Mouse (Mus musculus): ENCODE data around the gene Stt3a.

Stt3a gene

GRCm38 (mm10) chr9:36767203-36768143 is at the start of gene Stt3a:
Gene Stt3a (minus strand): TSS chr9:36767679.
- peak; percentile 99 for DNase-seq

DNA sequence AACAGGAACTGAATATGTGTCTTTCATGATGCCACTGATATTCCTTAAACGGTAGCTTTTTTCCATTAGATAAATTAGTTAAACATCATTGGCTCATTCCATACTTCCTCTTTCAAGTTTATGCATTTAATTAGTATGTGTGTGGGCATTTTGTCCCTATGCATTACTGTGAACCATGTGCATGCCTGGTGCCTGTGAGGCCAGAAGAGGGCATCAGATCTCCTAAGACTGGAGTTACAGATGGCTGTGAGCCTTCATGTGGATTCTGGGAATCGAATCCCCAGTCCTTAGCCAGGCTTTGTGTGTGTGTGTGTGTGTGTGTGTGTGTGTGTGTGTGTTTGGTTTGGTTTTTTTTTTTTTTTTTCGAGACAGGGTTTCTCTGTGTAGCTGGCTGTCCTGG is 47.0 kb upstream of the Stt3a start:
- no peak for DNase-seq

- no peak for DNase-seq
Measured at GRCm38 (mm10) chr9:36808126-36808785, 40.8 kb upstream of the Stt3a start.

DNA sequence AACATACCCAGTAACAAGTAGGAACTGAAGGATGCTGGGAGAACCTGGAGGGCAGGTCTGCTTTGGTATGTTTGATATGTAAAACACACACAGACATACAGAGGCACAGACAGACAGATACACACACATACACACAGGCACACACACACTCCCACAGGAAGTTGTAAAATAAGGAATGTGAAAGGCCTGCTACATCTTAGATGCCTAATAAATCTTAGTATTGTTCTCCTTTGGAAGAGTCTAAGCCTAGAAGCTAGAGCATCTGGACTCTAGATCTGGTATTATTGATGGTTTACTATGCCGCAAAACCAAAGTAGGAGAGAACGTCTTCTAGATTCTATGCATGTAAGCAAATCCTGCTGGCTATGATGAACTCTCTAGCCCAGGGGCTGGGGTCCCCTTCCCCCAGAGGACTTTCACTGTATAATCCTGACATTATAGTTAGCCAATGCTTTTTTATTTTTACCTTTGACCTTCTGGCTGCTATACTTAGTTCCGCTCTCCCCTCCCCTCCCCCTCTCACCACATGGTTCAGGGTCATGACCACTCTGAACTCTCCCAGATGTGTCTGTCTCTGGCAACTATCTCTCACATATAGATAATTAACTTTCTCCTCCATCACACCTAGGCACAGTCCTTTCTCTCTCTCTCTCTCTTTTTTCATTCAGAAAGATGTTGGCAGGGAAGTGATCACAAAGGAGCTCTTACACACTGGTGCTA is 37.9 kb upstream of the Stt3a start:
- DNase-seq = no peak

DNA sequence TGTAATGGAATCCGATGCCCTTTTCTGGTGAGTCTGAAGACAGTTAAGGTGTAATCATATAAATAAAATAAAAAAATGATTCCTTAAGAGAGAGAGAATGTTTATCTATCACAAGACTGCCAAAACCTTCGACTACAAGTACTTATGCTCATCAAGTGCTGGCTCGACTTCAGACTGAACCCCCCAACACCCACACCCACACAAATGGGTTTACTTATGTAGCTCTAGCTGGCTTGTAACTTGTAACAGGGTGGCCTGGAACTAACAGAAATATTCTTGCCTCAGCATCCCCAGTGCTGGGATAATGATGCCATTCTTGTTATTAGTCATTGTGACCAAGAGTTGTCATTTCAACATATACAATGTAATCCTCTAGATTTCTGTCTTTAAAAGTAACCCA is 36.4 kb upstream of the Stt3a start:
- no peak for DNase-seq

- DNase-seq = no peak
Measured at GRCm38 (mm10) chr9:36803386-36803785, 35.9 kb upstream of the Stt3a start.

DNA sequence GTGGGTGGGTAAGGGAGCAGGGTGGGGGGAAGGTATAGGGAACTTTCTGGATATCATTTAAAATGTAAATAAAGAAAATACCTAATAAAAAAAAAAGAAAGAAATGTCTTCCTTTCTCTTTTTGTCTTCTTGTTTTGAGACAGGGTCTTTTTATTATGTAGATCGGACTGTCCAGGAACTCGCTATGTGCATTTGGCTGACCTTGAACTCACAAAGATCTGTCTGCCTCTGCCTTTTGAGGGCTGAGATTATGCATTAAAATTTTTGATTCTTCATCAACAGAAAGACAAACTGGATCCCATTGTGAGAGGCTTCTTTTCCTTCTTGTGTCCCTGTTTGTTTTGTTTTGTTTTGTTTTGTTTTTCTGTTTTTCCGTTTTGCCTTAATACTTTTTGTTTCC is 35.5 kb upstream of the Stt3a start:
- no peak for DNase-seq

DNA sequence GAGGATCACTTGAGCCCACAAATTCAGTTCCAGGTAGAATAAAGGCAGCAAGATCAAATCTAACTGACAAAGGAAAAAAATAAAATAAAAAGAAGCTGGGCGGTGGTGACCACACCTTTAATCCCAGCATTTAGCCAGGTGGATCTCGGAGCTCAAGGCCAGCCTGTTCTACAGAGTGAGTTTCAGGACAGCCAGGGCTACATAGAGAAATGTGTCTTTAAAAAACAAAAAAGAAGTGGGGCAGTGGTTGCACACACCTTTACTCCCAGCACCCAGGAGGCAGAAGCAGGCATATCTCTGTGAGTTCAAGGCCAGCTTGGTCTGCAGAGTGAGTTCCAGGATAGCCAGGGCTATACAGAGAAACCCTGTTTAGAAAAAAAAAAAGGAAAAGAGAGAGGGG is 34.5 kb upstream of the Stt3a start:
- DNase-seq = no peak

GRCm38 (mm10) chr9:36796781-36797555 is 29.5 kb upstream of the Stt3a start, which contains the start of gene Ei24:
Gene Ei24 (minus strand): TSS chr9:36797393.
- peak; percentile 95 to 97 for DNase-seq

GRCm38 (mm10) chr9:36796224-36796623 is 28.7 kb upstream of the Stt3a start:
- no peak for DNase-seq

DNA sequence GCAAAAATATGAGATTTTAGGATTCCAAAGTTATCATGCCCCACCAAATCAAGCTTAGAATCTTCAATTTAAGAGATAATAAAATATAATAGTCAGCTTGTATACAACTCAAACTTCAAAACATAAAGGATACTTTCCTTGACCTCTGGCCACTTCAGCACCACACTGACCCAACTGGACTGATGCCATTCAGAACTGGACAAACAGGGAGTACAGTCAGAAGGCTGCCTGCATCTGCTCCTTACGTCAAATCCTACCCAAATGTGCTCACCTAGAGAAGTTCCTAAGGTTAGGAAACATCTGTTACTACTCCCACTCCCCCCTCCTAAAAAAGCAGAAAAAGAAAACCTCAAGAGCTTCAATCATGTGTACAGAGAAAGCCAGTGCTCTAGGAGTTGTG is 28.1 kb upstream of the Stt3a start:
- DNase-seq = no peak

DNA sequence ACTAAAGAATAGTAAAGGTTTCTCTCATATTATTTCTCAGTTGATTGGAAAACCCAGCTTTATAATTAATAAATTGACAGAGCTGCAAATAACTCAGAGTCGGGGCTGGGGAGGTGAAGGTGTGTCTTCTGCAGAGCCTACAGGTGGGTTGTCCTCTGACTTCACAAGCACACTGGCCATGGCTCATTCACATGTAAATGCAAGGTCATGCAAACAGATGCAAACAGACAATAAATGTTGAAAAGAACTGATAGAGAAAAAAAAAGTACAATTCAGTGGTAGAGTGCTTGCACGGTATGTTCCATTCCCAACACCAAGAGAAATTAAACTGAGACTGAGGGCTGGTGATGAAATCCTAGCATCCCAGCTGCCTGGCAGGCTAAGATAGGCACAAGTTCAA is 27.0 kb upstream of the Stt3a start:
- no peak for DNase-seq

DNA sequence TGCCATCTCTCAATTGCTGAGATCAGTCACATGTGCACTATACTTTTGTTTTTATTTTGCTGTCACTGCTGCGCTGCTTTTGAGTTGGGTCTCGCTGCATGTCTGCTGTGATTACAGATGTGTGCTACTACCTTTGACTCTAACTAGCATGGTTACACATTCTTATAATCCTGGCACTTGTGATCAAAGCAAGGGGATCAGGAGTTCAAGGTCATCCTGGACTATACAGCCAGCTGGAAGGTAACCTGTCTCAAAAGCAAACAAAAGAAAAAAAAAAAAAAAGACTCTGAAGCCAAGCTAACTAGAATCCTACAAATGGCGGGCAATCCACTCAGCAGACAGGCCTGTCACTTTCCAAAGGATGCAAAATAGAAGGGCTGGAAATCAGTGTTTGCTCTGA is 24.7 kb upstream of the Stt3a start:
- DNase-seq = no peak

DNA sequence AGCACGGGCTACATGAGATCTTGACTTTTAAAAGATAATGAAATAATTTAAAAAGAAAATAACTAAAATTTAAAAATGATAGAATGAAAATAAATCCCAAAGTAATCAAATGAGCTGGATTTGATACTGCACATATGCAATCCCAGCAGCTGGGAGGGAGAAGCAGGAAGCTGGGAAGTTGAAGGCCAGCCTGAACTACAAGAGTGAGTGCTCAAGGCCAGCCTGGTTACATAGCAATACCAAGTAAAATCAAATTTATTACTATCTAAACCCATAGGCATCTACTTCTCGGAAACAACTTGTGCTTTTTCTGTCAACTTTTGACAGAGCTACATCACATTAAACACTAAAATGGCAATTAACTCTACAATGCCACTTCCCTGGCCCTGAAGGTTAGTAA is 16.4 kb upstream of the Stt3a start:
- DNase-seq = no peak

- no peak for DNase-seq
Measured at GRCm38 (mm10) chr9:36769048-36769413, 1.6 kb upstream of the Stt3a start.

DNA sequence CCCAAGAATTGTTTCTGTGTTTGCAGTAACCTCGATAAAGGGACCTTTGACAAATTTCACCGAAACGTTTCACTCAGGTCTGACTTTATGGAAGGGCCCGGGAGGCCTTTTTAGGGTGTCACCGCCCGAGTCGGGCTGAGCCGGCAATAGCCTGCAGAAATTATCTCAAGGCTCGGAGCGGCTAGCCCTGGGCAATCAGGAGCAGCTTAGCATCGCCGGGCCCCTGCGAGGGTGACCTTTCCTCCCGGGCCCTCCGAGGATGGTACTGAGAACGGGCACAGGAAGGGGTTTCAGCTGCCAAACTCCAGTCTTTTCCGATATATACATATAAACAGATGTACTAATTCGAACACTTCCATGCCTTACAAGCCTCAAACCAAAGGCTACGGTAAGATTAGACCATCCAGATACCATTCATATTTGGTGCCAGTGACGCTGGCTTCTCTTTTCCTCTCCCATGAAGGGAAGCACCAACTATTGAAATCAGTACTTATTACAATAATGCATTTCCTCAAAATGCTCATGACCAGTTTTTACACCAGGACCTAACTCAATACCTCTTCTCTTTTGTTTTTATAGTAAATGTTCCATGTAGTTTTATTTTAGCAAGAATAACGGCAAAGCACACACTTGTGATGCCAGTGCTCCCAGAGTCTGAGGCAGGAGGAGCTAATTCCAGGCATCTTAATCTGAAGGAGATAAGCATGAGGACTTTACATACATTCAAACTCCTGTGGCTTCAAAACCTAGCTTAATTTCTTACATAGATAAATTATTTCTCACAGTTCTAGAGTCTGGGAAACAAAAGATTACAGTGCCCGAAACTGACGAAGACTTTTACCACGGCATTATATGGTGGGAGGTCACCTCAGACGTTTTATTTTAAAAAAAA is 923 bp upstream of the Stt3a start:
- DNase-seq = peak in 1 of 2 experiments; percentile 48

GRCm38 (mm10) chr9:36764378-36764777 is 3.1 kb downstream of the Stt3a start:
- no peak for DNase-seq

- no peak for DNase-seq
Measured at GRCm38 (mm10) chr9:36727034-36727755, 40.3 kb downstream of the Stt3a start, which contains the start of gene Chek1. Gene Chek1 (minus strand): TSS chr9:36727065.

DNA sequence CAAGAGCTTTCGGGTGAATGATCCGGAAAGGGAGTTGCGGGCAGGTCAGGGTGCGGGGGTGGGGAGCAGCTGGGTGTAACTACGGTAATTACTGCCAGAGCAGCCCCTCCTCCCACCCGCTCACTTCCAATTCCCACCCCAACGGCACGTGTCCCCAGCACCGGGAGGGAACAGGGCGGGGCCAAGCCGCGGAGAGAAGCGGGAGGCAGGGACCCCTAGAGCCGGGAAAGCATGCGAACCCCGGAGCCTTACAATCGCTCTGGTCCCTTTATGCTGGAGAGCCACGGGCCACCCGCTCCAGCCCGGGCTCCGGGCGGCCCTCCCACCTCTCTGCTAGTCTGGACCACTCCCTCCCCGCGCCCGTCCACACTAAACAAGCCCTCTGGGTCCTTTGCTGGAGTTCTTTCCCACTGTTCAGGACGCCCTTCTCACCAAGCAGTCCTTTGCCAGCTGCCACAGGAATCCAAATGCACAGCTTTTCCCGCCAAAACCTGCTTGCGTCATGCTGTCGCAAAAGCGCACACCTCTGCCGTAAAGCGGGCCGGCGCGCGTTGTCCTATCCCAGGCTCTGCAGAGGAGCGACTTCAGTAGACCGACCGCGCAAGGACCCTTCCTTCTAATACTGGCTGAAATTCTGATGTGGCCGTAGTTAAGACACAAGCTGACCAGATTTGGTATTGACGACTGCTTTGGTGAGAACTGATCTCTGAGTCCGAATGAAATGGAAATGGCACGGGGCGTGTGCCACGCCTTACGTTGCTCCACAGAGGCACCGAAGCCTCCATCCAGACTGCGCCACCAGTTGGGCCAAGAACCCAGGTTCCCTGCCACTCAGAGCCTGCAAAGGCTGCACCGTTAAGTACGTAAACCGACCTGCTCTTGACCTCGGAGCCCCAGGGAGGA is 41.1 kb downstream of the Stt3a start:
- DNase-seq = peak; percentile 90 to 95

DNA sequence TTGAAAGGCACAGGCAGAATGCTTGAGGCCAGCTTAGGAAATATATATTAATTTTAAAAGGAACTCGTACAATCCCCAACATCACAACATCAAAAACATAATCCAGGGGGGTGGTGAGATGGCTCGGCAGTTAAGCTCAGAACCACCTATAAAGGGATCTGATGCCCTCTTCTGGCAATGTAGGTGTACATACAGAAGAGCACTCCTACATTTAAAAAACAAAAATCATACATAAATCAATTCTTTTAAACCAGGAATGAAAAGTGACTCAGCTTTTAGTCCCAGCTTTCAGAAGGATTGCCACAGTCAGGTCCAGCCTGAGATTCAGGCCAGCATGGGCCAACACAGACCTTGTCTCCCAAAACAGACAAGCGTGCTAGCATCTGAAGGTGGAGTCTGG is 50.9 kb downstream of the Stt3a start:
- DNase-seq = no peak

All from cerebellum, postnatal 36 days (tissue).